ENCODE assay signal across 9 mouse cellular contexts in the genomic region with DNA sequence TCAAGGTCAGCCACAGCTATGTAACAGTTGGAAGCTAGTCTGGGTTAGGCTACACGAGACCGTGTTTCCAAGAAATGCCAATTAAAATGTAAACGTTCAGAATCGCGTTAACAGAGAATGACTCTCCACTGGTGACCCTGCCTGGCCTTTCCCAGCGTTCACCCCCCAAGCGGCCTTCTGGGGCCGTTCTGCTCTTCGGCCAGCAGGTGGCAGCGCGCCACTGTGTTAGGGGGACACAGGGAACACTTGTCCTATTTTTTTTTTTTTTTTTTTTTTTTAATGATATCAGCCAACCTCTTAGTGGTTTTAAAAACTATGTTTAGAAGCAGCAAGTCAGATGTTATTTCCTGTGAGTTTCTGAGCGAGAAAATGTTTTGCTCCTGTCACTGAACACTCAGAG.
DNase-seq lines count a peak whose midpoint lies in the region; ATAC-seq lines count a peak whose summit lies in the region.
"Had no signal": no experiment of that assay in that cellular context is flagged by ENCODE, and none has a peak within 500 bp of the region (broad histone marks: within the 10 kb centered on the region; RNA-seq: fewer than 3 reads in every experiment).

No protein-coding gene starts in this region.

- H3K9ac ChIP-seq in heart, embryonic 11.5 days (ENCODE audit: low read depth, low read length) = no peak overlapping the region
- H3K9ac ChIP-seq in midbrain, embryonic 11.5 days (ENCODE audit: low read length) = no peak overlapping the region

- H3K27ac ChIP-seq in heart, embryonic 11.5 days (ENCODE audit: low read depth, low read length) = no peak overlapping the region
- H3K27ac ChIP-seq in midbrain, embryonic 11.5 days (ENCODE audit: low read depth, low read length) = no peak overlapping the region

- H3K4me2 ChIP-seq in heart, embryonic 11.5 days = no peak overlapping the region
- H3K4me2 ChIP-seq in midbrain, embryonic 11.5 days = no peak overlapping the region

- H3K9me3 ChIP-seq in heart, embryonic 11.5 days (replicated peaks; ENCODE audit: control insufficient read depth, low read length) = no peaks in the 10 kb centered on the region
- no peaks in the 10 kb centered on the region for H3K9me3 ChIP-seq in midbrain, embryonic 11.5 days (ENCODE audit: control insufficient read depth, low read length)

- H3K4me3 ChIP-seq in heart, embryonic 11.5 days (ENCODE audit: low read depth, low read length) = no peak overlapping the region
- no peak overlapping the region for H3K4me3 ChIP-seq in midbrain, embryonic 11.5 days (ENCODE audit: low read depth, low read length)
- H3K4me3 ChIP-seq: myocyte had no signal

- H3K36me3 ChIP-seq in heart, embryonic 11.5 days (ENCODE audit: control insufficient read depth, insufficient read depth, low read length) = no peaks in the 10 kb centered on the region
- no peaks in the 10 kb centered on the region for H3K36me3 ChIP-seq in midbrain, embryonic 11.5 days (ENCODE audit: control insufficient read depth, insufficient read depth, low read length)

- 3% methylated on average over 12 of the region's 12 CpGs for WGBS in heart, embryonic 11.5 days (ENCODE audit: insufficient replicate concordance)
- WGBS in midbrain, embryonic 11.5 days = 3% methylated on average over 12 of the region's 12 CpGs

- no peak for ATAC-seq in heart, embryonic 11.5 days (replicated peaks; ENCODE audit: insufficient number of reproducible peaks, low FRiP score, low TSS enrichment)
- ATAC-seq in inflammation-experienced regulatory T-cells, adult 6 months = peak; percentile 50
- 0 out of 2 replicates have a peak, but pooled peaks have one; percentile 3 for ATAC-seq in midbrain, embryonic 11.5 days (ENCODE audit: low FRiP score)

- intact Hi-C loops in left cerebral cortex, postnatal 4 days (cut with DNase I) = loop anchor here (5.0 kb wide), 1 partner anchor 341 kb away; no protein-coding TSS in a partner anchor

- peaks cover 9% of the 10 kb centered on the region; the same call in 1 of the 2 replicates for H3K4me1 ChIP-seq in heart, embryonic 11.5 days (ENCODE audit: control insufficient read depth, insufficient read depth, low read length)
- no peaks in the 10 kb centered on the region for H3K4me1 ChIP-seq in midbrain, embryonic 11.5 days (ENCODE audit: control insufficient read depth, insufficient read depth, low read length)

- DNase-seq in heart, adult 18-20 months = peak; percentile 51 to 75
- peak; percentile 35 for DNase-seq in cerebellum, adult 8-10 months
- DNase-seq in frontal cortex, postnatal 36 days (ENCODE audit: low spot score in 2 of 2) = peak; percentile 31 to 41
- DNase-seq in left cerebral cortex, postnatal 4 days = peak; percentile 72
- DNase-seq in midbrain, embryonic 11.5 days (ENCODE audit: low spot score, missing footprints) = peak; percentile 94
- peak; percentile 25 for DNase-seq in skeletal muscle tissue, adult 2 months (ENCODE audit: low read depth, low spot score)

- no peaks in the 10 kb centered on the region for H3K27me3 ChIP-seq in heart, embryonic 11.5 days (ENCODE audit: control insufficient read depth, insufficient read depth, low read length)
- H3K27me3 ChIP-seq in midbrain, embryonic 11.5 days (ENCODE audit: control insufficient read depth, insufficient read depth, low read length) = no peaks in the 10 kb centered on the region; the same call in none of the 2 replicates

Comparison
In these comparisons a context has a peak if more than half of its experiments do, and no peak if none do; other contexts are left out.
1. DNase-seq: peak in every context shown above with its lines; median percentile 94 in midbrain, embryonic 11.5 days; 72 in left cerebral cortex, postnatal 4 days; 63 in heart, adult 18-20 months; 36 in frontal cortex, postnatal 36 days; 35 in cerebellum, adult 8-10 months; 25 in skeletal muscle tissue, adult 2 months.